Mouse (Mus musculus) testis, adult 2 months (tissue): ENCODE measurements at regions not wholly inside any gene's neighbourhood (a gene's known extent, or its start where the extent isn't known, plus 50 kb on each side); places are given as distances from the start of the nearest gene placed in this dataset.

Source experiments
- H3K27ac ChIP-seq: fragments of 200-500 bp; 2 replicates; pipeline ENCODE4 v1.5.1; 2012; ENCODE audit warnings: low read depth, low read length; ENCODE audit not compliant: control insufficient read depth, insufficient read depth
- H3K27me3 ChIP-seq: fragments of 200-500 bp; 2 replicates; pipeline ENCODE4 v1.6.1; 2012; ENCODE audit warnings: mild to moderate bottlenecking, low read length, moderate library complexity; ENCODE audit not compliant: control insufficient read depth, insufficient read depth
- H3K36me3 ChIP-seq: fragments of 200-500 bp; 2 replicates; pipeline ENCODE4 v1.6.1; 2012; ENCODE audit warnings: mild to moderate bottlenecking, low read length; ENCODE audit not compliant: control insufficient read depth, insufficient read depth
- H3K4me1 ChIP-seq: fragments of 200-500 bp; 2 replicates; pipeline ENCODE4 v1.6.1; 2012; ENCODE audit warnings: low read length; ENCODE audit not compliant: control insufficient read depth, insufficient read depth
- H3K4me3 ChIP-seq: fragments of 200-500 bp; 2 replicates; pipeline ENCODE4 v1.5.1; 2012; ENCODE audit warnings: low read depth, mild to moderate bottlenecking, low read length, moderate library complexity, mixed read lengths; ENCODE audit not compliant: control insufficient read depth
- CTCF ChIP-seq: fragments of 200-500 bp; IDR thresholded peaks from 2 replicates; pipeline ENCODE4 v1.5.1; 2012; ENCODE audit warnings: low read depth, mild to moderate bottlenecking, inconsistent platforms, low read length, moderate library complexity; ENCODE audit not compliant: control insufficient read depth, insufficient read depth, insufficient replicate concordance
- POLR2A ChIP-seq: fragments of 200-500 bp; IDR thresholded peaks from 2 replicates; pipeline ENCODE4 v1.6.1; 2012; ENCODE audit warnings: low read depth, mild to moderate bottlenecking, inconsistent platforms, low read length, moderate library complexity; ENCODE audit not compliant: control insufficient read depth

DNA sequence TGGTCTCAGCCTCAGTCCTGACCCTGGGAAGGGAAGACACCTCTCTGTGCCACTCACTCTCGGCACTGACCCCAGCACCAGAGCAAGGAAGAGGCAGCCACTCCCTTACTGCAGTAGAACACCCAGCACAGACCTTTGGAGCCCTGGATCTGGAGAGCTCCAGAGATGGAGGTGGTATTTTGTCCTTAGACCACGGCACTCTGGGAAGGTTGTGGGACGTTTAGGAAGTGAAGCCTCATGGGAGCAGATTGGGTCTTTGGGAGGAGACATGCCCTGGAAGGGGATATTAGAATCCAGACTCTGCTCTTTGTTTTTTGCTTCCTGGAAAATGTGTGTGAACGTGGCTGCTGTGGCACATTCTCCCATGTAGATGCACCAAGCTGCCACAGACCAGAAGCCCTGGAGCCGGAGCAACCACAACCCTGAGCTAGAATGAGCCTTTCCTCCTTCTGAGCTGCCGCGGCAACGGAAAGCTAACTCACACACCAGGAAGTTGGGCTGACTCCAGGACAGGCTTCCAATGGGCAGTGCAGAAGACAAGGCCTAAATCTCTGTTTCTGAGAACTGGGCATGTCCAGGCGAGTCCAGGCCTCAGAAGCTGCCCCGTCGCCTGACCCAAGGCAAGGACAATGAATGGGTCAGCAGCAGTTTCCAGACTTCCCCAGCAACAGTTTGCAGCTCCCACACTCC lies 356.9 kb upstream of the Kcnab2 start:
- Histone ChIP-seq H3K4me3 (no peak overlapping the region), H3K4me1 (no peaks in the 10 kb centered on the region), H3K36me3 (no peaks in the 10 kb centered on the region), H3K27ac (no peak overlapping the region), H3K27me3 (no peaks in the 10 kb centered on the region)
- TF ChIP-seq CTCF (no peak), POLR2A (no peak)

DNA sequence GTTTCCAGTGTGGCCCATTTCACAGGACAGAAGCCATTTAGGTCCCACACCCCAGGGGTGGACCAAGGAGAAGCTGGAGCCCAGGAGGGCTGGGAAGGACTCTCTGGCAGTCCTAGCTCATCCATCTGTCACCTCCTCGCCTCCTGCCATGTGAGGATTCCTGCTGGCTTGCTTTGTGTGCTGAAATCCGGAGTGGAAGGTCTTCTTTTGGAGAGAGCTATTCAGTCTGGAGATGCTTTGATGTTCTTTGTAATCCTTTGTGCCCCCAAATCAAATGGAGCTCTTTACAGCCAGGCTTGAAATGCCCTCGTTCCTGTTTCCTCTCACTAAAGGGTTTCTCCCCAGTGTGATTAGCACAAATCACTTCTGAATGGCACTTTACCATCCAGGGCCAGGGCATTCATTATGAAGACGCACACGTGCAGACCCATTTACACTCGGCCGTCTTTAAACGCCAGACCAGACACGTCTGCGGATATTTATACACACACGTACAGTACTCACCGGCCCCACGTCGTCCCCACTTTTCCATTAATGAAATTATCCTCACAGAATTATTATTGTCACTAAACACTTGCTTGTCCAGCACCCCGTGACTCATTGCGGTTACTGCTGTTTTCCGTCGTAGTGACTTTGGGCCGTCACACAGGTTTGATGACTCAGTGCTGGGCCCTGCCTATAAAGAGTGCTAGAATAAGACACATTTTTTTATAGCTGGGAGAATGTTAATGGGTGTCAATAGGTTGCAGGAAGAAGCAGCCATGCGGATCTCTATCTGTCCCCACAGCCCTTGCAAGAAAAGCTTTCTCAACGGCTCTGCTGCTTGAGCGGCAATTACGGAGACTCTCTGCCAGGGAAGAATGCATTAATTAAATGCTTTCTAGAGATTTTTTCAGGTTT lies 356.0 kb upstream of the Kcnab2 start:
- H3K27ac ChIP-seq = no peak overlapping the region
- no peaks in the 10 kb centered on the region for H3K4me1 ChIP-seq
- no peak overlapping the region for H3K4me3 ChIP-seq
- no peaks in the 10 kb centered on the region for H3K36me3 ChIP-seq
- TF ChIP-seq POLR2A = no peak
- no peaks in the 10 kb centered on the region for H3K27me3 ChIP-seq

DNA sequence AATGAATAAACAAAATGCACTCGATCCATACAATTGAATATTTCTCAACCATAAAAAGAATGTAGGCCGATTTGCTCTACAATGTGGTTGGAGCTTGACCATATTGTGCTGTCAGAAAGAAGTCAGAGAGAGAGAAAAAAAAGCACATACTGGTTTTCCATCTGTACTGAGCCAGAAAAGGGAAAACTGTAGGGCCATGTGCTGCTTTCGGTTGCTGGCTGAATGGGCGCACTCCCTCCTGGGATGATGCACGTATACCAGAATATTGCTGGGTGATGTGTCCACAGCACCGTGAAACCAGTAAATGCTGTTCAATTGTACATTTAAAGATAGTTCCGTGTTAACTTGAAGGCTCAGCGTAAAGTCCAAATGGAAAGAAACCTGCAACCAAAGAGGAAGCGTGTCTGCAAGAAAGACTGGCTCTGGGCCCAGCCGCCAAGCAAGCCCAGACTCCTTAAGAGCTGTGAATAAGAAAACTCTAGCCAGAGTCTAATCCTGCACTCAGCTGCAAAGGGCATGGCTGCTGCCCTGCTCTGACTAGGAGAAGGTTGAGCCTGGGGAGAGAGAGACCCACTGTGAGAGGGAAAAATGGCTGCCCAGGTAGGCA lies 355.2 kb upstream of the Kcnab2 start:
- H3K27ac ChIP-seq = no peak overlapping the region
- H3K4me3 ChIP-seq = no peak overlapping the region
- H3K27me3 ChIP-seq = no peaks in the 10 kb centered on the region
- no peaks in the 10 kb centered on the region for H3K36me3 ChIP-seq
- H3K4me1 ChIP-seq = no peaks in the 10 kb centered on the region
- TF ChIP-seq CTCF = no peak
- no peak for TF ChIP-seq POLR2A

DNA sequence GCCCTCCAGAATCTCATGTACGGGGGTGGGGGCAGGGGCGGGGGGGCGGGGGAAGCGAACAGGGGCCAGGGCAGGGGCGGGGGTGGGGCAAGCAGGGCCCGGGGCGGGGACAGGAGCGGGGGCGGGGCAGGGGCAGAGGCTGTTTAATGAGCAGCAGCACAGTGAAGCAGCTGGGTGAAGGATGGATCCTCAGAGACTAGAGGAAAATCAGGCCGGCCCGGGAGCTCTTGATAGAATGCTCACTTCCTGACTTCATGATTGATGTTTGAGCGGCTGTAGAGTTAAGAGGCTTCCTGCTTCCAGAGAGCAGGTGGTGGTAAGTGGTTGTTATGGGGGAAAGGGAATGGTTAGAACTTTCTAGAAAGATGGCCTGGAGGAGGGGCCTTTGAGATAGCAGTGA lies 347.5 kb upstream of the Kcnab2 start:
- H3K27ac ChIP-seq = no peak overlapping the region
- no peaks in the 10 kb centered on the region for H3K36me3 ChIP-seq
- no peaks in the 10 kb centered on the region for H3K27me3 ChIP-seq
- TF ChIP-seq POLR2A (no peak), CTCF (no peak)
- H3K4me1 ChIP-seq = no peaks in the 10 kb centered on the region
- no peak overlapping the region for H3K4me3 ChIP-seq

DNA sequence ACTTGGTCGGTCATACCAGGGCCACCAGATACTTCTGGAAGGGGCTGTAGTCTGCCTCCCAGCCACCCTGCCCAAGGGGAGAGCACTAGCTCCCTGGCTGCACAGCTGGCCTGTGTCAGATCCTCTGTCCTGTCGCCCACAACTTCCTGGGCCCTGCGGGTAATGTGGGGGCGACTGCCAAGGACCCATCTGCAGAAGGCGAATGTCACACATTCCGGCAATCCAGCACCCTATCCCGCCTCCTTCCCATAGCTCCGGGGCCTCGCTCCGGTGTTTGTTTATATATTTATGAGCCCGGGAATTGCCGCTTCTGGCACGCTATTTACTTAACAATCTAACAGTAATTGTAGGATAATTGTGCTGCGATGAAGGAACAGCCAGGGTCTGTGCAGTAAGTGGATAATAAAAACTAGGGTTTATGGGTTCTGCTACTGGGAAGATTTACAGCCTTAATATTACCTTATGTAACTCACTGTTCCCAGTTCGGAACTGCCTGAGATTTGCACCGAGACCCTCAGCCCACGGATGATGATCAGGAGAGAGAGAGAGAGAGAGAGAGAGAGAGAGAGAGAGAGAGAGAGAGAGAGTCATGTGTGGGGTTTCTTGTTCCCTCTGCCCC lies 338.6 kb upstream of the Kcnab2 start:
- TF ChIP-seq POLR2A (no peak), CTCF (no peak)
- H3K36me3 ChIP-seq = no peaks in the 10 kb centered on the region
- H3K27me3 ChIP-seq = no peaks in the 10 kb centered on the region
- no peak overlapping the region for H3K4me3 ChIP-seq
- no peak overlapping the region for H3K27ac ChIP-seq
- no peaks in the 10 kb centered on the region for H3K4me1 ChIP-seq

DNA sequence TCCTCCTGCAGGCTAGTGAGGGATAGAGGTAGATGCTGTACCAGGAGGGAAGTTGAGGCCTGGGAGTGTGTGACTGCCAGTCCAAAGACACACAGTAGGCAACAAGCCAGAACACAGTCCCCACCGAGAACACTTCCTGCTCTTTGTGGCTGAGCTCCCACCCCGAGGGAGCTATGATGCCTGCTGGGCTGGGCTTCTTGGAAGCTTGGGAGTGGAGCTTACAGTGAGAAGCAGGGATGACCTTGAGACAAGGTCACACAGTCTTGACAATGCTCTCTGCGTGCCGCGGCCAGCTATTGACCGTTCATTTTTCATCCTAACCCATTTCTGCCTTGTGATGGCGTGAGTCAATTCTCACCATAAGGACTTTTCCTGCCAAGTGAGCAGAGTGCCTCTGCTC lies 328.9 kb upstream of the Kcnab2 start:
- Histone ChIP-seq H3K36me3 (no peaks in the 10 kb centered on the region), H3K4me1 (no peaks in the 10 kb centered on the region), H3K27ac (no peak overlapping the region), H3K4me3 (no peak overlapping the region), H3K27me3 (no peaks in the 10 kb centered on the region)
- TF ChIP-seq CTCF = no peak
- TF ChIP-seq POLR2A = no peak

DNA sequence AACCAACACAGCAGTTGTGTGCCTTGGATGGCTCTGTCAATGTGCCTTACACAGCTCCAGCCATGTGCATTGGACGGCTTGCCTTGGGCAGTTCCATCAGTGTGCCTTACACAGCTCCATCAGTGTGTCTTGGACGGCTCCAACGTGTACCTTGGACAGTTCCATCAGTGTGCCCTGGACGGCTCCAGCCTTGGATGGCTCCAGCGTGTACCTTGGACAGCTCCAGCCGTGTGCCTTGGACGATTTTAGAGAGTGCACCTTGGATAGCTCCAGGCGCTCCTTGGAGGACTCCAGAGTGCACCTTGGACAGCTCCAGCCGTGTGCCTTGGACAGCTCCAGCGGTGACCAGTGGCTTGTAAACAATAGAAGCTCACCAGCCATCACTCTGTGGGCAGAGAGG lies 321.7 kb upstream of the Kcnab2 start:
- Histone ChIP-seq H3K27ac (no peak overlapping the region), H3K4me1 (no peaks in the 10 kb centered on the region), H3K4me3 (no peak overlapping the region), H3K27me3 (no peaks in the 10 kb centered on the region), H3K36me3 (no peaks in the 10 kb centered on the region)
- TF ChIP-seq POLR2A (no peak), CTCF (no peak)
